Mouse (Mus musculus) hindbrain, embryonic 12.5 days (tissue): ENCODE data around the gene Taz. TPM values are rescaled to one million over a fixed set of nuclear protein-coding genes. Genes with fewer than 3 reads are reported as not detected.
A peak's percentile ranks its signal among the peaks of the same experiment; 100 is the strongest.

Experiments
- ATAC-seq: fragments of 200-750 bp; cut with Nextera tagmentation; 2 replicates; pipeline ENCODE4 v1.8.0; 2017; ENCODE audit warnings: moderate TSS enrichment; ENCODE audit not compliant: low FRiP score
- H3K27ac ChIP-seq: fragments of 300-500 bp; sonication (generic); 2 replicates; pipeline ENCODE4 v1.5.1; 2016; ENCODE audit warnings: mild to moderate bottlenecking
- H3K27me3 ChIP-seq: fragments of 300-500 bp; sonication (generic); 2 replicates; pipeline ENCODE4 v1.6.1; 2016; ENCODE audit warnings: mild to moderate bottlenecking
- H3K36me3 ChIP-seq: fragments of 300-500 bp; sonication (generic); 2 replicates; pipeline ENCODE4 v1.6.1; 2016; ENCODE audit warnings: mild to moderate bottlenecking
- H3K4me1 ChIP-seq: fragments of 300-500 bp; sonication (generic); 2 replicates; pipeline ENCODE4 v1.6.1; 2016
- H3K4me2 ChIP-seq: fragments of 300-500 bp; sonication (generic); replicated peaks from 2 replicates; pipeline ENCODE4 v1.6.1; 2016; ENCODE audit warnings: mild to moderate bottlenecking
- H3K4me3 ChIP-seq: fragments of 300-500 bp; sonication (generic); 2 replicates; pipeline ENCODE4 v1.5.1; 2016; ENCODE audit warnings: mild to moderate bottlenecking
- H3K9ac ChIP-seq: fragments of 300-500 bp; sonication (generic); 2 replicates; pipeline ENCODE4 v1.6.1; 2016; ENCODE audit warnings: mild to moderate bottlenecking, moderate library complexity
- H3K9me3 ChIP-seq: fragments of 300-500 bp; sonication (generic); replicated peaks from 2 replicates; pipeline ENCODE4 v1.6.1; 2016; ENCODE audit warnings: mild to moderate bottlenecking
- WGBS: fragments of 180-500 bp; shearing (Covaris S2); methylation state at CpG from one replicate; pipeline ENCODE4 v1.1.7; 2016; 5-methylcytosine and 5-hydroxymethylcytosine counted together
- polyA plus RNA-seq: library from polyadenylated mRNA; unstranded; fragments of >200 nt; fragmentation: Nextera tagmentation; extraction: Ambion mirVana; gene quantifications from 2 replicates; pipeline ENCODE4 v1.2.1, GENCODE M21; 2016

The Taz gene
- polyA plus RNA-seq, 1 experiment from 2014 or later = 80.2 TPM

GRCm38 (mm10) chrX:74254153-74254887 is 27.4 kb upstream of the Taz start, which contains the start of gene Emd:
Emd (plus strand) TSS chrX:74254687.
- Histone ChIP-seq H3K27me3 (no peaks in the 10 kb centered on the region), H3K4me2 (peak within 1 kb of the TSS; percentile 67), H3K9ac (peak within 1 kb of the TSS; percentile 74), H3K27ac (peak within 1 kb of the TSS; percentile 92), H3K4me1 (peaks cover 5% of the 10 kb centered on the region; the same call in 1 of the 2 replicates), H3K4me3 (peak within 1 kb of the TSS; percentile 55), H3K9me3 (no peaks in the 10 kb centered on the region), H3K36me3 (peaks cover 6% of the 10 kb centered on the region; the same call in 1 of the 2 replicates)
- peak; percentile 98 for ATAC-seq
- WGBS = 23% methylated on average over 39 of the region's 39 CpGs

DNA sequence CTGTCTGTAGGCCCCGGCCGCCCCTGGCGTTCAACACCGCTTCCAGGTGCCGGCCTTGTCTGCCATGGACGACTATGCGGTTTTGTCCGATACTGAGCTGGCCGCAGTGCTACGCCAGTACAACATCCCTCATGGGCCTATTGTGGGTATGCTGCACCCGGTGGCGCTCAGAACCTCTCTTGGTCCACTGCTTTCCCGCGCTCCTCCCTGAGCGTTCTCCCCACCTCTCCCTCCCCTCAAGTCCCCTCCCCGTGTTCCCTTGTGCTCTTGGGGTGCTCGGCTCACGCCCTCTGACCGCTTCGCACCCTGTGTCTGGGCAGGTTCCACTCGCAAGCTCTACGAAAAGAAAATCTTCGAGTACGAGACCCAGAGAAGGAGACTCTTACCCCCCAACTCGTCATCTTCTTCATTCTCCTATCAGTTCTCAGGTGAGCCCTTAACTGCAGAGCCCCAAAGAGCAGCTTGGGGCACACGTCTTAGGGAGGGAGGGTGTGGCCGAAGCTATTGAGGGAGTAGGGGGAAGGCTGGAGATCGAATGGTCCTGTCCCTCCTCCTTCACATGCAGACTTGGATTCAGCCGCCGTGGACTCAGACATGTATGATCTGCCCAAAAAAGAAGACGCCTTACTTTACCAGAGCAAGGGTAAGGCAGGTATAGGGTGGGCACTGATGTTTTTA is 26.7 kb upstream of the Taz start:
- Histone ChIP-seq H3K9me3 (no peaks in the 10 kb centered on the region), H3K4me3 (peak overlapping the region; percentile 55), H3K27ac (peak overlapping the region; percentile 92), H3K4me2 (peak overlapping the region; percentile 67), H3K4me1 (peaks cover 5% of the 10 kb centered on the region; the same call in 1 of the 2 replicates), H3K36me3 (peaks cover 6% of the 10 kb centered on the region; the same call in 1 of the 2 replicates), H3K9ac (peak overlapping the region; percentile 74), H3K27me3 (no peaks in the 10 kb centered on the region)
- WGBS = 24% methylated on average over 24 of the region's 31 CpGs
- ATAC-seq = peak; percentile 76

GRCm38 (mm10) chrX:74257746-74258145 is 24.0 kb upstream of the Taz start:
- ATAC-seq = no peak
- H3K36me3 ChIP-seq = peaks cover 6% of the 10 kb centered on the region; the same call in 1 of the 2 replicates
- no peak overlapping the region for H3K27ac ChIP-seq
- H3K9ac ChIP-seq = no peak overlapping the region
- H3K4me3 ChIP-seq = no peak overlapping the region
- 93% methylated on average over 3 of the region's 3 CpGs for WGBS
- peaks cover 5% of the 10 kb centered on the region; the same call in 1 of the 2 replicates for H3K4me1 ChIP-seq
- no peaks in the 10 kb centered on the region for H3K9me3 ChIP-seq
- H3K27me3 ChIP-seq = no peaks in the 10 kb centered on the region
- H3K4me2 ChIP-seq = no peak overlapping the region

- Histone ChIP-seq H3K4me3 (peak overlapping the region; percentile 51), H3K36me3 (peaks cover 3% of the 10 kb centered on the region; the same call in 1 of the 2 replicates), H3K4me1 (peaks cover 6% of the 10 kb centered on the region; the same call in 1 of the 2 replicates), H3K9me3 (no peaks in the 10 kb centered on the region; the same call in 1 of the 2 replicates), H3K9ac (peak overlapping the region; percentile 49), H3K27me3 (no peaks in the 10 kb centered on the region), H3K4me2 (peak overlapping the region; percentile 47), H3K27ac (peak overlapping the region; percentile 94)
- 23% methylated on average over 3 of the region's 3 CpGs for WGBS
- ATAC-seq = peak; percentile 28
Measured at GRCm38 (mm10) chrX:74269736-74270061, 12.0 kb upstream of the Taz start.

- H3K27me3 ChIP-seq = no peaks in the 10 kb centered on the region
- H3K27ac ChIP-seq = peak within 1 kb of the TSS; percentile 94
- peak within 1 kb of the TSS; percentile 51 for H3K4me3 ChIP-seq
- peaks cover 3% of the 10 kb centered on the region; the same call in 1 of the 2 replicates for H3K36me3 ChIP-seq
- peaks cover 6% of the 10 kb centered on the region; the same call in 1 of the 2 replicates for H3K4me1 ChIP-seq
- H3K4me2 ChIP-seq = peak within 1 kb of the TSS; percentile 59
- H3K9ac ChIP-seq = peak within 1 kb of the TSS; percentile 77
- peak; percentile 95 for ATAC-seq
- no peaks in the 10 kb centered on the region; the same call in 1 of the 2 replicates for H3K9me3 ChIP-seq
- WGBS = 22% methylated on average over 42 of the region's 42 CpGs
Measured at GRCm38 (mm10) chrX:74270062-74270901, 11.4 kb upstream of the Taz start, which contains the start of gene Rpl10. Rpl10 (plus strand) TSS chrX:74270812.

- no peaks in the 10 kb centered on the region for H3K27me3 ChIP-seq
- peaks cover 3% of the 10 kb centered on the region; the same call in 1 of the 2 replicates for H3K36me3 ChIP-seq
- peak overlapping the region; percentile 59 for H3K4me2 ChIP-seq
- WGBS = 14% methylated on average over 27 of the region's 27 CpGs
- H3K4me3 ChIP-seq = peak overlapping the region; percentile 51
- H3K27ac ChIP-seq = peak overlapping the region; percentile 48
- H3K9me3 ChIP-seq = no peaks in the 10 kb centered on the region; the same call in 1 of the 2 replicates
- H3K9ac ChIP-seq = peak overlapping the region; percentile 77
- H3K4me1 ChIP-seq = peaks cover 6% of the 10 kb centered on the region; the same call in 1 of the 2 replicates
- ATAC-seq = no peak
Measured at GRCm38 (mm10) chrX:74270902-74271551, 10.7 kb upstream of the Taz start.

- no peak overlapping the region for H3K9ac ChIP-seq
- peaks cover 3% of the 10 kb centered on the region; the same call in 1 of the 2 replicates for H3K36me3 ChIP-seq
- H3K4me1 ChIP-seq = peaks cover 6% of the 10 kb centered on the region; the same call in 1 of the 2 replicates
- no peaks in the 10 kb centered on the region; the same call in 1 of the 2 replicates for H3K9me3 ChIP-seq
- no peak for ATAC-seq
- no peak overlapping the region for H3K4me3 ChIP-seq
- H3K27me3 ChIP-seq = no peaks in the 10 kb centered on the region
- no peak overlapping the region for H3K27ac ChIP-seq
- WGBS = 31% methylated on average over 10 of the region's 10 CpGs
- no peak overlapping the region for H3K4me2 ChIP-seq
Measured at GRCm38 (mm10) chrX:74273422-74274322, 8.0 kb upstream of the Taz start.

DNA sequence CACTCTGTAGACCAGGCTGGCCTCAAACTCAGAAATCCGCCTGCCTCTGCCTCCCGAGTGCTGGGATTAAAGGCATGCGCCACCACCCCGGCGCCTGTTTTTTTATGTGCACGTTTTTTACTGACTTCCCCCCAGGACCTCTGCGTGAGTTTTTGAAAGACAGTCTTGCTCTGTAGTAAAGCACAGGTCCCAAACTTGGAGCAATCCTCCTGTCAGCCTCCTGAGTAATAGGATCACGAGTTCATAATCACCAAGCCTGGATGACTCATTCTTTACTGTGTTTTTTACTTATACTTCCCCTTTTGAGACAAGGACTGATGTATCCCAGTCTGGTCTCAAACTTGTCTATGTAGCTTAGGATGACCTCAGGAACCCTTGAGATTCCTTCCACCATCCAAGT is 3.8 kb upstream of the Taz start:
- Histone ChIP-seq H3K9me3 (no peaks in the 10 kb centered on the region), H3K4me2 (no peak overlapping the region), H3K9ac (no peak overlapping the region), H3K4me1 (0 out of 2 replicates have a peak, but pooled peaks cover 3% of the 10 kb centered on the region), H3K27ac (no peak overlapping the region), H3K4me3 (no peak overlapping the region), H3K27me3 (no peaks in the 10 kb centered on the region), H3K36me3 (no peaks in the 10 kb centered on the region)
- WGBS = 81% methylated on average over 8 of the region's 8 CpGs
- ATAC-seq = no peak

- H3K27ac ChIP-seq = no peak overlapping the region
Measured at GRCm38 (mm10) chrX:74281041-74281731, 526 bp upstream of the Taz start.

GRCm38 (mm10) chrX:74282395-74283091 is 831 bp downstream of the Taz start:
- H3K36me3 ChIP-seq = no peaks in the 10 kb centered on the region
- no peaks in the 10 kb centered on the region for H3K9me3 ChIP-seq
- H3K9ac ChIP-seq = peak overlapping the region; percentile 70
- H3K4me1 ChIP-seq = peaks cover 12% of the 10 kb centered on the region
- peak overlapping the region; percentile 70 for H3K27ac ChIP-seq
- H3K27me3 ChIP-seq = no peaks in the 10 kb centered on the region
- peak overlapping the region; percentile 67 for H3K4me2 ChIP-seq
- ATAC-seq = peak; percentile 82
- 29% methylated on average over 39 of the region's 39 CpGs for WGBS
- H3K4me3 ChIP-seq = peak overlapping the region; percentile 57

More at GRCm38 (mm10) chrX:74281041-74281731, 526 bp upstream of the Taz start:
- H3K4me3 ChIP-seq = peak overlapping the region; percentile 57
- peak overlapping the region; percentile 67 for H3K4me2 ChIP-seq
- WGBS = 23% methylated on average over 14 of the region's 14 CpGs
- ATAC-seq = no peak; the same call in none of the 2 replicates
- H3K9ac ChIP-seq = peak overlapping the region; percentile 70
- H3K9me3 ChIP-seq = no peaks in the 10 kb centered on the region
- H3K36me3 ChIP-seq = no peaks in the 10 kb centered on the region
- H3K4me1 ChIP-seq = peaks cover 12% of the 10 kb centered on the region
- H3K27me3 ChIP-seq = no peaks in the 10 kb centered on the region
